Comparison of ENCODE assay signal across 8 mouse cellular contexts in the genomic region with DNA sequence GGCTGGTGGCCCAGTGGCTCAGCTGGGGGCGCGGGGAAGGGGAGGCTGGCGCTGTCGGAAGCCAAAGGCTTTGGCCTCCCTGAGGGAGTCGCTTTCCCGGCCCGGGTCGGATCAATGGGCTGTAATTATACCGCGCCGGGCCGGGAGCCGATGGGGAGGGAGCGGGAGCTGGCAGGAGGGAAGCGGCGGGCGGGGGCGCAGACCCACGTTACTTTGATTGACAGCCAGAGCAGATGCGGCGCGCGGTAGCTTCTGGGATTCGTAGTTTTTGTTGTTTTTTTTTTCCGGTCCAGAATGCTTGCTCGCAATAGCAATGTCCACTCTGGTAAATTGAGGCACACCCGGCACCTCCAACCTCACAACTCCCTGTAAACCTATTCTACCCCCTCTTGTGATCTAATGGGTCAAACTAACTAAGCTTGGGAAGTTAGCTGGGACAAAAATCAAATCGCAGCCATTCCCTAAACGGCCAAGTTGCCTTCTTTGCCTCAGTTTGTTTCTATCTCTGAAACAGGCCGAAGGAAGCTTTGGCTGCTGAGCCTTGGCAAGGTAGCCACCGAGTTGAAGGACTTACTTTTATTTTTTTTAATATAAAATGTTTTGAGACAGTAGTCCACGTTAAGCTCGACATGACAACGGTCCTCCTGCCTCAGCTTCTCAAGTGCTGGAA. TPM values are rescaled to one million over a fixed set of nuclear protein-coding genes. Genes with fewer than 3 reads are reported as not detected.
DNase-seq lines count a peak whose midpoint lies in the region; ATAC-seq and TF ChIP-seq lines count a peak whose summit lies in the region.

No protein-coding gene starts in this region.

- H3K9me3 ChIP-seq in hindbrain, embryonic 10.5 days, result no peaks in the 10 kb centered on the region
- H3K9me3 ChIP-seq in lung, embryonic 15.5 days, result no peaks in the 10 kb centered on the region

- peaks cover 87% of the 10 kb centered on the region for H3K27me3 ChIP-seq in hindbrain, embryonic 10.5 days (ENCODE audit: insufficient read depth, poor library complexity, severe bottlenecking)
- H3K27me3 ChIP-seq in lung, embryonic 15.5 days, result no peaks in the 10 kb centered on the region

- H3K27ac ChIP-seq in hindbrain, embryonic 10.5 days, result peak overlapping the region; percentile 85
- H3K27ac ChIP-seq in lung, embryonic 15.5 days, result peak overlapping the region; percentile 96
- peak overlapping the region; percentile 27; the same call in 1 of the 2 replicates for H3K27ac ChIP-seq in olfactory bulb, adult 2 months (ENCODE audit: insufficient read depth, low read depth, low read length)

- H3K4me3 ChIP-seq in hindbrain, embryonic 10.5 days, result peak overlapping the region; percentile 52
- H3K4me3 ChIP-seq in lung, embryonic 15.5 days, result peak overlapping the region; percentile 50
- peak overlapping the region; percentile 53 for H3K4me3 ChIP-seq in olfactory bulb, adult 2 months (ENCODE audit: insufficient read depth, low read depth, low read length)

- peaks cover 5% of the 10 kb centered on the region for H3K36me3 ChIP-seq in hindbrain, embryonic 10.5 days
- peaks cover 12% of the 10 kb centered on the region for H3K36me3 ChIP-seq in lung, embryonic 15.5 days

- peak; percentile 58 for ATAC-seq in frontal cortex, adult (ENCODE audit: low TSS enrichment)
- peak; percentile 67 for ATAC-seq in lung, embryonic 15.5 days (ENCODE audit: borderline replicate concordance, extremely low read depth, low FRiP score, low TSS enrichment)

- H3K4me2 ChIP-seq in lung, embryonic 15.5 days, result peak overlapping the region; percentile 92

- no peak for TF ChIP-seq CTCF in olfactory bulb, adult 2 months (IDR thresholded peaks at IDR 0.05; ENCODE audit: insufficient read depth, low read depth, low read length)

- DNase-seq in Muller cell, postnatal 12 days (ENCODE audit: inconsistent ontology term), result peak; percentile 98
- peak; percentile 97 for DNase-seq in cerebellum, adult 9-10 months
- peak; percentile 96 for DNase-seq in hindbrain, embryonic 10.5 days (ENCODE audit: low spot score)
- peak; percentile 80 for DNase-seq in layer of hippocampus, adult 9-10 months (ENCODE audit: low spot score)
- peak; percentile 82 to 83 for DNase-seq in thymus, adult 18-20 months

- H3K4me1 ChIP-seq in hindbrain, embryonic 10.5 days (replicated peaks), result peaks cover 82% of the 10 kb centered on the region
- peaks cover 74% of the 10 kb centered on the region for H3K4me1 ChIP-seq in lung, embryonic 15.5 days
- peaks cover 55% of the 10 kb centered on the region for H3K4me1 ChIP-seq in olfactory bulb, adult 2 months (ENCODE audit: control insufficient read depth, insufficient read depth, low read length)

- no peak for TF ChIP-seq POLR2A in olfactory bulb, adult 2 months (IDR thresholded peaks at IDR 0.05; ENCODE audit: insufficient read depth, low read depth, low read length)

- peak overlapping the region; percentile 33 for H3K9ac ChIP-seq in lung, embryonic 15.5 days

- under 1% methylated on average over 34 of the region's 34 CpGs for WGBS in hindbrain, embryonic 10.5 days
- WGBS in lung, embryonic 15.5 days, result under 1% methylated on average over 34 of the region's 34 CpGs
- under 1% methylated on average over 34 of the region's 34 CpGs for WGBS in olfactory bulb, adult 2 months

RNA-seq across cellular contexts. Expression of gene Tle2, which starts 3.4 kb away (rescaled TPM):
- 8.6 and 15.7 TPM in 2 replicates for polyA plus RNA-seq in hindbrain, embryonic 10.5 days (2016; fragmentation: Nextera tagmentation; extraction: Ambion mirVana)
- 39.3 and 49.7 TPM in 2 replicates for polyA plus RNA-seq in lung, embryonic 15.5 days (2015; fragmentation: Nextera tagmentation; extraction: Ambion mirVana)
- polyA plus RNA-seq in olfactory bulb, adult 2 months (2012; ENCODE audit: insufficient read depth, insufficient read length, low replicate concordance, missing spikeins), result not detected in 2 replicates

RNA-seq across cellular contexts. Expression of gene Aes, which starts 11.7 kb away (rescaled TPM):
- 297 and 430 TPM in 2 replicates for polyA plus RNA-seq in hindbrain, embryonic 10.5 days (2016; fragmentation: Nextera tagmentation; extraction: Ambion mirVana)
- polyA plus RNA-seq in lung, embryonic 15.5 days (2015; fragmentation: Nextera tagmentation; extraction: Ambion mirVana), result 662 and 670 TPM in 2 replicates
- polyA plus RNA-seq in olfactory bulb, adult 2 months (2012; ENCODE audit: insufficient read depth, insufficient read length, low replicate concordance, missing spikeins), result 1,500 TPM in 1 of 2 replicates, not detected in the other

RNA-seq across cellular contexts. Expression of gene Gna11, which starts 26.0 kb away (rescaled TPM):
- polyA plus RNA-seq in hindbrain, embryonic 10.5 days (2016; fragmentation: Nextera tagmentation; extraction: Ambion mirVana), result 71.2 and 76.9 TPM in 2 replicates
- 72.7 and 74.2 TPM in 2 replicates for polyA plus RNA-seq in lung, embryonic 15.5 days (2015; fragmentation: Nextera tagmentation; extraction: Ambion mirVana)
- polyA plus RNA-seq in olfactory bulb, adult 2 months (2012; ENCODE audit: insufficient read depth, insufficient read length, low replicate concordance, missing spikeins), result not detected in 2 replicates

RNA-seq across cellular contexts. Expression of gene Tle6, which starts 29.9 kb away (rescaled TPM):
- 6.9 and 7.1 TPM in 2 replicates for polyA plus RNA-seq in hindbrain, embryonic 10.5 days (2016; fragmentation: Nextera tagmentation; extraction: Ambion mirVana)
- 28.1 and 29.3 TPM in 2 replicates for polyA plus RNA-seq in lung, embryonic 15.5 days (2015; fragmentation: Nextera tagmentation; extraction: Ambion mirVana)
- polyA plus RNA-seq in olfactory bulb, adult 2 months (2012; ENCODE audit: insufficient read depth, insufficient read length, low replicate concordance, missing spikeins), result not detected in 2 replicates

RNA-seq across cellular contexts. Expression of gene BC025920, which starts 35.1 kb away (rescaled TPM):
- polyA plus RNA-seq in hindbrain, embryonic 10.5 days (2016; fragmentation: Nextera tagmentation; extraction: Ambion mirVana), result 1.3 and 2.1 TPM in 2 replicates
- polyA plus RNA-seq in lung, embryonic 15.5 days (2015; fragmentation: Nextera tagmentation; extraction: Ambion mirVana), result 0.66 and 0.78 TPM in 2 replicates
- not detected in 2 replicates for polyA plus RNA-seq in olfactory bulb, adult 2 months (2012; ENCODE audit: insufficient read depth, insufficient read length, low replicate concordance, missing spikeins)

Comparison
In these comparisons a context has a peak if more than half of its experiments do, and no peak if none do; other contexts are left out.
1. Peak in every context shown above with its lines: DNase-seq, ATAC-seq, H3K4me3 ChIP-seq and H3K27ac ChIP-seq.
2. H3K27ac ChIP-seq: peak in every context shown above with its lines; median percentile 96 in lung, embryonic 15.5 days; 85 in hindbrain, embryonic 10.5 days; 27 in olfactory bulb, adult 2 months.